Mouse (Mus musculus) heart, postnatal 0 days (tissue): ENCODE measurements at regions not wholly inside any gene's neighbourhood (a gene's known extent, or its start where the extent isn't known, plus 50 kb on each side); places are given as distances from the start of the nearest gene placed in this dataset.

ENCODE experiments used
- CTCF ChIP-seq: IDR thresholded peaks from 2 replicates; pipeline ENCODE4 v1.5.1; 2016; ENCODE audit warnings: antibody characterized with exemption, control low read depth, low read depth
- EP300 ChIP-seq: IDR thresholded peaks from 2 replicates; pipeline ENCODE4 v1.6.1; 2016; ENCODE audit warnings: antibody characterized with exemption, low read depth

- no peak for TF ChIP-seq CTCF
- TF ChIP-seq EP300, result no peak
Measured at GRCm38 (mm10) chr13:37562652-37563051, 215.5 kb upstream of the Rreb1 start.
